Mouse (Mus musculus): ENCODE results near the gene Rhox2h. TPM values are rescaled to one million over a fixed set of nuclear protein-coding genes. Genes with fewer than 3 reads are reported as not detected.
"Not testable (repeated sequence)": the region's sequence is repeated elsewhere in the genome, so short reads cannot be mapped to it uniquely, and the experiment has no call there.

Rhox2h gene
- not detected in 2 replicates for polyA plus RNA-seq (2014; fragmentation: Nextera tagmentation; extraction: Ambion mirVana)

DNA sequence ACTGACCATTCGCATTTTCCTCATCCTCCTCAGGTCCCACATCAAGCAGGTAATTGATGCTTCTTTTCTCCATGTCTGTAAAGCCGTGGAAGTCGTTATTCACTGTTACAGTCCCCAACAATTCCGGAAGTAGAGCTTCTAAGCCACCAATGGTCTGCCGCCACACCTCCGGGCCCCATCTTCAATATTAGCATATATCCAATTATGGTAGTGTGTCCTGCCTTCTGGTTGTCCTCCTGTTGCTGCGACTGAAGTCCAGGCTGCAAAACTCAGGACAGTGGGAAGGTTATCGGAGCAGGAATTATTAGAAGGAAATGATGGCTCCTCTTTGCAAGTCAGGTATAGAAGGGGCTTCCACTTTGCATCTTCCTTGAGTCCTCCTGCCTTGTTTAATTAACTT is at the start of gene Rhox2h:
Rhox2h (minus strand) TSS at position 101 of the 400 bp plus-strand sequence.
- not testable (repeated sequence) for H3K4me2 ChIP-seq; ATAC-seq (ENCODE audit: low FRiP score); H3K9ac ChIP-seq (ENCODE audit: low read length); H3K36me3 ChIP-seq (ENCODE audit: control insufficient read depth, insufficient read depth, low read length); H3K4me1 ChIP-seq (ENCODE audit: control insufficient read depth, insufficient read depth, low read length); DNase-seq (ENCODE audit: low spot score, missing footprints); H3K27ac ChIP-seq (ENCODE audit: low read depth, low read length); H3K9me3 ChIP-seq (ENCODE audit: control insufficient read depth, low read length); H3K4me3 ChIP-seq (ENCODE audit: low read depth, low read length); H3K27me3 ChIP-seq (ENCODE audit: control insufficient read depth, insufficient read depth, low read length)
- WGBS, result 88% methylated on average over 8 of the region's 8 CpGs

DNA sequence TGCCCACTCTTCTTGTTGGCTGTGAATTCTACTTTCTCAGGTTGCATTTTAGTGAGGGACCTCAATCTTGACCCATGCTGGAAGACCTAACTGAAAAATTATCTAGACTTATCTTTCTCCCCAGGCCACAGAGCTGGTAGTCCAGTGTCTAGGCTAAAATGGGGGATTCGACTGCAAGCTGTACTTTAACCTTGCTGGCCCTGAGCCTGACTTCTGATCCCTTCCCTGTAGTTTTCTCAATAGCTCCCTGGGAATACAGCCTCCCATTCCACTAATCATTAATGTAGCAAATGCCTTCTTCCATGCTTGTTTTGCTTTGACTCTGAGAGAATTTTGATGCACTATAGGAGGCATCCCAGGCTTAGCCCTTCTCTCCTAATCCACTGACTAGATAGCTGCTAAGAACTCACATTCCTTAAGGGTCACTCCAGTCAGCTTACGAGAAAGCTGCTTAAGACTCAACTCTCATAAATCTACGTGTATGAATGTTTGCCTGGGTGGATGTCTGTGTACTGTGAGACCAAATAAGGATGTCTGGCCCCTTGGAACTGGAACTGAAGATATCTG is 28.8 kb upstream of the Rhox2h start:
- 64% methylated on average over 3 of the region's 3 CpGs for whole genome bisulfite sequencing
- H3K4me2 ChIP-seq, result no peak overlapping the region
- DNase-seq (ENCODE audit: low spot score, missing footprints) (no peak), ATAC-seq (ENCODE audit: low FRiP score) (no peak)
- H3K9ac ChIP-seq (ENCODE audit: low read length), result no peak overlapping the region
- no peaks in the 10 kb centered on the region for H3K9me3 ChIP-seq (ENCODE audit: control insufficient read depth, low read length)
- no peak overlapping the region for H3K4me3 ChIP-seq (ENCODE audit: low read depth, low read length)
- H3K27ac ChIP-seq (ENCODE audit: low read depth, low read length), result no peak overlapping the region
- H3K36me3 ChIP-seq (ENCODE audit: control insufficient read depth, insufficient read depth, low read length), result no peaks in the 10 kb centered on the region
- H3K4me1 ChIP-seq (ENCODE audit: control insufficient read depth, insufficient read depth, low read length), result no peaks in the 10 kb centered on the region
- no peaks in the 10 kb centered on the region for H3K27me3 ChIP-seq (ENCODE audit: control insufficient read depth, insufficient read depth, low read length)

DNA sequence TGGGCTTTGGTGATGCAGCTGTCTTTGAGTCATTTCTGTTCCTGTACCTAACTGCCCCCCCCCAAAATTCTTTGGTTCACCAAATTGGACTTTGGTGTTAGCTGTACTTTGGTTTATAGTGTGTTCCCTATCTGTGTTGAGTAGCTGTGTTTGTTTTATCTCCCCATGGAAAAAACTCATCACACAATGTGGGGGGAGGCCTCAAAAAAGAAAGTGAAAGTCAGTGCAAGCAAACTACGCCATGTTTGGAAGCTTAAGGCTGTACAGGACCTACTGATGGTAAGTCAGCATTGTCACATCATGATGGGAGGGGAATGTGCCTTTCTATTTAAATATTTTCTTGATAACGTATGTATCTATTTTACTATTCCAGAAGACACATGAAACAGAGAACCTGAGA is 19.2 kb upstream of the Rhox2h start:
- Histone ChIP-seq H3K36me3 (ENCODE audit: control insufficient read depth, insufficient read depth, low read length) (no peaks in the 10 kb centered on the region), H3K27me3 (ENCODE audit: control insufficient read depth, insufficient read depth, low read length) (no peaks in the 10 kb centered on the region), H3K27ac (ENCODE audit: low read depth, low read length) (no peak overlapping the region), H3K4me3 (ENCODE audit: low read depth, low read length) (no peak overlapping the region), H3K9ac (ENCODE audit: low read length) (no peak overlapping the region), H3K4me2 (no peak overlapping the region), H3K9me3 (ENCODE audit: control insufficient read depth, low read length) (no peaks in the 10 kb centered on the region), H3K4me1 (ENCODE audit: control insufficient read depth, insufficient read depth, low read length) (no peaks in the 10 kb centered on the region)
- WGBS, result 82% methylated on average over 2 of the region's 2 CpGs
- ATAC-seq (ENCODE audit: low FRiP score) (no peak), DNase-seq (ENCODE audit: low spot score, missing footprints) (no peak)

DNA sequence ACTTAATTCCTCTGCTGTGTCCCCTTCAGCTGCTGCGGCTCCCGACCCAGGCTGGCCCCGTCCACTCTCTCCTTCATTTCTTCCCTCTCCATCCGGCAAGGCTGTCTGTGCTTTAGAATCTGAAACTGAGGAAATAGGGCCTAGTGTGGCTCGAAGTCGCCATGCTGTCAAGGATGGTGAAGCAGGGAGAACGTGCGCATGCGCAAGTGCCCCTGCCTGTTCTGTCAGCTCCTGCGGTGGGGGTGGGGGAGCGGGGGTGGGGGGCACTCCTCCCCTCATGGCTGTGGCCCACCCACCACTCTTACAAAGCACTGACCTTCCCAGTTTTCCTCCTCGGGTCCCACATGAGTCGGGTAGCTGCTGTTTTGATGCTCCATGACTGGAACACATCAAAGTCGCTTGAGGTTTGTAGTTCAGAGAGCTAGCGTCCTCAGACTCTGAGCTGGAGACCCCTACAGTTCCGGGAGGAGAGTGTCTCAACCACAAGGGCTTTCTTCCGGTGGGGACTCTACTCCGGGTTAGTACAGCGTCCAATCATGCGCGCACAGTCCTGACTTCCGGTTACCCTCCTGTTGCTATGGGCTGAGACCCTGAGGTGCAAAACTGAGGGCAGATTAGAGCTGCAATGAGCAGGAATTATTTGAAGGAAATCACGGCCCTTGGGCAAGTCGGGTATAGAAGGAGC is 10.1 kb upstream of the Rhox2h start:
- Histone ChIP-seq H3K9me3 (ENCODE audit: control insufficient read depth, low read length) (no peaks in the 10 kb centered on the region; the same call in 1 of the 2 replicates), H3K27me3 (ENCODE audit: control insufficient read depth, insufficient read depth, low read length) (no peaks in the 10 kb centered on the region), H3K9ac (ENCODE audit: low read length) (no peak overlapping the region), H3K27ac (ENCODE audit: low read depth, low read length) (no peak overlapping the region), H3K4me1 (ENCODE audit: control insufficient read depth, insufficient read depth, low read length) (no peaks in the 10 kb centered on the region), H3K4me3 (ENCODE audit: low read depth, low read length) (no peak overlapping the region), H3K36me3 (ENCODE audit: control insufficient read depth, insufficient read depth, low read length) (no peaks in the 10 kb centered on the region), H3K4me2 (no peak overlapping the region)
- no peak for ATAC-seq (ENCODE audit: low FRiP score)
- DNase-seq (ENCODE audit: low spot score, missing footprints), result no peak
- WGBS, result 87% methylated on average over 24 of the region's 24 CpGs

DNA sequence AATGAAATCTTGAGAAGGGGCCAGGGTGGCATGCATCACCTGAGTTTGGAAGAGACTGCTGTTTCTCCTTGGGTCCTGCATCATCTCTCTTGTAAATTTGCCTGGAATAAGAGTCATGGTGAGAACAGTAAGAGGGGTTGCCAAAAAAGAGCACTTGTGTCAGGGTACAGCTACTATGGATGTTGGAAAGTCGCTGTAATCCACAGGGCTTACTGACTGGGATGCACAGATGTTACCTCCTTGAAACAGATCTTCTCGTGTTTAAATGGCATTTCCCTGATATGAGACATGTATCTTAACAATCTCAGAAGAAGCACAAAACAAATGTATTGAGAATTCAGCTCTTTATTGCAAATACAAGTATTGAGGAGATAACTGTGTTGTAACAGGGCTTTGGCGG is 4.4 kb downstream of the Rhox2h start, which contains the start of gene Rhox3h:
Rhox3h (minus strand) TSS at position 101 of the 400 bp plus-strand sequence.
- not testable (repeated sequence) for H3K4me2 ChIP-seq; H3K27ac ChIP-seq (ENCODE audit: low read depth, low read length); ATAC-seq (ENCODE audit: low FRiP score); H3K27me3 ChIP-seq (ENCODE audit: control insufficient read depth, insufficient read depth, low read length); H3K9me3 ChIP-seq (ENCODE audit: control insufficient read depth, low read length); H3K36me3 ChIP-seq (ENCODE audit: control insufficient read depth, insufficient read depth, low read length); H3K4me1 ChIP-seq (ENCODE audit: control insufficient read depth, insufficient read depth, low read length); H3K9ac ChIP-seq (ENCODE audit: low read length); H3K4me3 ChIP-seq (ENCODE audit: low read depth, low read length); DNase-seq (ENCODE audit: low spot score, missing footprints)
- 82% methylated on average over 1 of the region's 3 CpGs for WGBS

DNA sequence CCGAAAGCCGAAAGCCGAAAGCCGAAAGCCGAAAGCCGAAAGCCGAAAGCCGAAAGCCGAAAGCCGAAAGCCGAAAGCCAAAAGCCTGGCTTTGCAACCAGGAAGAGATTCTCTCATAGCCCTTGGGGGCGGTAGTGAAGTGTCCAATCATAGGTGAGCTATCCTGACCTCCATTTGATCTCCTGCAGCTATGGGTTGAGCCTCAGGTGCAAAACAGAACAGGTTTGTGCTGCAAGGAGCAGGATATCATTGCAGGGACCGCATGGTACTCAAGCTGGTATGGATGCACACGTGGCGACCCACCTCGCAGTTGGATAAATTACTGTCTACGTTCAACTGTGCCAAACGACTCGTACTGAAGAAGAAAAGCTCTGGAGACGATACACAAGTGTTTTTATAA is 21.9 kb downstream of the Rhox2h start, which contains the start of gene Rhox4g:
Rhox4g (minus strand) TSS at position 101 of the 400 bp plus-strand sequence.
- H3K27me3 ChIP-seq (ENCODE audit: control insufficient read depth, insufficient read depth, low read length); H3K9ac ChIP-seq (ENCODE audit: low read length); H3K27ac ChIP-seq (ENCODE audit: low read depth, low read length); H3K4me3 ChIP-seq (ENCODE audit: low read depth, low read length); H3K36me3 ChIP-seq (ENCODE audit: control insufficient read depth, insufficient read depth, low read length); DNase-seq (ENCODE audit: low spot score, missing footprints); ATAC-seq (ENCODE audit: low FRiP score); H3K9me3 ChIP-seq (ENCODE audit: control insufficient read depth, low read length); H3K4me1 ChIP-seq (ENCODE audit: control insufficient read depth, insufficient read depth, low read length); H3K4me2 ChIP-seq: not testable (repeated sequence)
- WGBS, result 89% methylated on average over 16 of the region's 20 CpGs

DNA sequence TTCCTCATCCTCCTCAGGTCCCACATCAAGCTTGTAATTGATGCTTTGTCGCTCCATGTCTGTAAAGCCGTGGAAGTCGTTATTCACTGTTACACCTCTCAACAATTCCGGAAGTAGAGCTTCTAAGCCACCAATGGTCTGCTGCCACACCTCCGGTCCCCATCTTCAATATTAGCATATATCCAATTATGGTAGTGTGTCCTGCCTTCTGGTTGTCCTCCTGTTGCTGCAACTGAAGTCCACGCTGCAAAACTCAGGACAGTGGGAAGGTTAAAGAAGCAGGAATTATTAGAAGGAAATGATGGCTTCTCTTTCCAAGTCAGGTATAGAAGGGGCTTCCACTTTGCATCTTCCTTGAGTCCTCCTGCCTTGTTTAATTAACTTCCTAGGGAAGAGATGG is 29.7 kb downstream of the Rhox2h start, which contains the start of gene Rhox2g:
Rhox2g (minus strand) TSS at position 101 of the 400 bp plus-strand sequence.
- not testable (repeated sequence) for H3K36me3 ChIP-seq (ENCODE audit: control insufficient read depth, insufficient read depth, low read length); ATAC-seq (ENCODE audit: low FRiP score); H3K27me3 ChIP-seq (ENCODE audit: control insufficient read depth, insufficient read depth, low read length); DNase-seq (ENCODE audit: low spot score, missing footprints); H3K9me3 ChIP-seq (ENCODE audit: control insufficient read depth, low read length); H3K4me1 ChIP-seq (ENCODE audit: control insufficient read depth, insufficient read depth, low read length); H3K4me2 ChIP-seq; H3K9ac ChIP-seq (ENCODE audit: low read length); H3K4me3 ChIP-seq (ENCODE audit: low read depth, low read length); H3K27ac ChIP-seq (ENCODE audit: low read depth, low read length)
- 90% methylated on average over 6 of the region's 6 CpGs for WGBS

DNA sequence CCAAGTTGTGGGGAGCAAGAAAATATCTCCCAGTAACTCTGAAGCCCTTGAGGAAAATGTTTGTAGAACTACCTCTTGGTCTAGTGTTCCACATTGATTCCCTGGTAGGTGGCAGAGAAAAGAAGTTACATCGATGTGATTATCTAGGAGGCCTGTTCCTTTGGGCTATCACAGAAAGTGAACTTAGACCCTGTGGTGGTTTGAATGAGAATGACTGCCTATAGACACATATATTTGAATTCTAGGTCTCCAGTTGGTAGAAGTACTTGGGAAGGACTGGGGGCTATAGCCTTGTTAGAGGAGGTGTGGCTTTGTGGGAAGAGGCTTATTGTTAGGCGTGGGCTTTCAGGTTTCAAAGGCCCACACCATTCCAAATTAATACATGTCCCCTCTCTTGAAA is 44.6 kb downstream of the Rhox2h start, which contains the start of gene Rhox3g:
Rhox3g (minus strand) TSS at position 101 of the 400 bp plus-strand sequence.
- not testable (repeated sequence) for H3K36me3 ChIP-seq (ENCODE audit: control insufficient read depth, insufficient read depth, low read length); ATAC-seq (ENCODE audit: low FRiP score); H3K27ac ChIP-seq (ENCODE audit: low read depth, low read length); H3K4me3 ChIP-seq (ENCODE audit: low read depth, low read length); H3K4me1 ChIP-seq (ENCODE audit: control insufficient read depth, insufficient read depth, low read length); H3K9ac ChIP-seq (ENCODE audit: low read length); H3K9me3 ChIP-seq (ENCODE audit: control insufficient read depth, low read length); H3K4me2 ChIP-seq; H3K27me3 ChIP-seq (ENCODE audit: control insufficient read depth, insufficient read depth, low read length); DNase-seq (ENCODE audit: low spot score, missing footprints)
- 92% methylated on average over 2 of the region's 2 CpGs for WGBS
